Mouse (Mus musculus): ENCODE measurements at regions not wholly inside any gene's neighbourhood (a gene's known extent, or its start where the extent isn't known, plus 50 kb on each side); places are given as distances from the start of the nearest gene placed in this dataset.

GRCm38 (mm10) chr4:106096130-106096529 is 219.9 kb upstream of the Usp24 start:
- no peak for ATAC-seq (replicated peaks; ENCODE audit: low read depth, poor library complexity, severe bottlenecking)

DNA sequence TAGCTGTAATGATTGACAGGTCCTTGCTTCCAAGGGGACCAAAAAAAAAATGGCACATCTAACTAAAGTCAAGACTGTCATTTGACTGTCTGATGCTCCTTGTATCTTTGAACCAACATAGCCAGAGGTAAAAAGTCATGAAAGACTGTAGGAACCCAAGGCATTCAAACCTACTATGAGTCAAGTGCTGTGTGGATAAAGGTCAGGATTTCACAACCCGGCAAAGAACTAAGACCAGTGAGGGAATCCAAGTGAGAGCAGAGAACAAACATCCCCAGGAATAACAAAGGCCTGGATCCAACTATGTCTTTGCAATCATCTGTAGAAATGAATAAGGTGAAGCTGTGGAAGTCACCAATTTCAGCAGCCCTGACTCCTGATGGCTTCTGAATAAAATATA is 218.2 kb upstream of the Usp24 start:
- no peak for ATAC-seq (replicated peaks; ENCODE audit: low read depth, poor library complexity, severe bottlenecking)

DNA sequence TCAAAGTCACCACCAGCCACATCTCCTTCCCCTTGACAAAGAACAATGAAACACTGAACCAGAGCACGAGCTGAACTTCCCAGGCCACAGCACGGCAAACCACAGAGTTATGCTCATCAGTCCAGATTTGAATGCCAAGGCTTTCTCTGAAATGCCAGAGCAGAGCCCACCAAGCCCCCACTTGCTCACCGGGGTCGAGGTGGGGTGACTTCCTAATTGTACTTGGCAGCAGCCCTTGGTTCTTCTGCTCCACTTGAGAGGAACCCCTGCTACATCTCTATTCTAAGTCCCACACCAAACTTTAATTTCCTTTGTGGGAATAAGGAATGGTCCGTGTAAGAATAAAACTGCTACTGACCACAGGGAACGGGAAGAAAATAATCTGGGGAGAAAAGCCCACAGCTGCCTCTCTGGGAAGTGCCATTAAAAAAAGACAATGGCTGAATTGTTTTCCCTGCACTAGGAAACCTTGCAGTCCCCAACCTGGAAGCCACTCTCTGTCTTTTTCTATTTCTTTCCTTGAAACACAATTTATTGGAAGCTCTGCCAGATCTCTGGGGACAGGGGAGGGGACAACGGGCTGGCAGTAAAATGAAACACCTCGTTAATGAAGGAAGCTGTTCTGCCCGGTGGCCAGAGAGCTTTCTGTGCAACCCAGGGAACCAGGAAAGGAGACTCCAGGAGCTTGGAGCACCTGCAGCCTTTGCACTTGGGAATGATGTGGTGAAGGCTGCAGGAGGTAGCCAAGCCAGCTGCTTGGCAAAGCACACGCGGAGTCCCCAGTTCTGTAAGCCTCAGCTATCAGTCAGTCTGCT is 215.6 kb upstream of the Usp24 start:
- no peak for ATAC-seq (replicated peaks; ENCODE audit: low read depth, poor library complexity, severe bottlenecking)

DNA sequence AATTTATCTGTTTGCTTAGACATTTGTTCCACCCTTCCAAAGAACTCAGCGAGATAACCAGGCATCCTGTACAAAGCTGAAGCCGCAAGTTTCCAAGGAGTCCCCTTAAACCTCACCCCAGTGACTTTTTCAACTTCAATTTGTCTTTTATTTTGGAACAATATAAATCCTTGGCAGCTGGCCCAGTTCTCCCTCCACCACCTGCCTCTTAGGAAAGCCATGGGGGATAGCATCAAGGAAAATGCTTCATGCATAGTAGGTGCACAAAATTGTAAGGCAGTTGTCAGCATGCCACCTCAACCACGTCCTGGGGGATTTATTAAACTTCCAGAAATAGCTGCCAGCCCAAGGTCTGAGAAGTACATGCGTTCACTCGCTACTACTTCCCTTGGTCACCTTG is 214.1 kb upstream of the Usp24 start:
- no peak for ATAC-seq (replicated peaks; ENCODE audit: low read depth, poor library complexity, severe bottlenecking)

GRCm38 (mm10) chr4:106102451-106102977 is 213.5 kb upstream of the Usp24 start:
- ATAC-seq (replicated peaks; ENCODE audit: low read depth, poor library complexity, severe bottlenecking): no peak

- no peak for ATAC-seq (replicated peaks; ENCODE audit: low read depth, poor library complexity, severe bottlenecking)
Measured at GRCm38 (mm10) chr4:106103750-106104635, 212.0 kb upstream of the Usp24 start.

GRCm38 (mm10) chr4:106112981-106113380 is 203.0 kb upstream of the Usp24 start:
- ATAC-seq (replicated peaks; ENCODE audit: low read depth, poor library complexity, severe bottlenecking): no peak

GRCm38 (mm10) chr4:106113747-106114146 is 202.3 kb upstream of the Usp24 start:
- no peak for ATAC-seq (replicated peaks; ENCODE audit: low read depth, poor library complexity, severe bottlenecking)

GRCm38 (mm10) chr4:106116611-106117010 is 199.4 kb upstream of the Usp24 start:
- no peak for ATAC-seq (replicated peaks; ENCODE audit: low read depth, poor library complexity, severe bottlenecking)

GRCm38 (mm10) chr4:106121306-106121705 is 194.7 kb upstream of the Usp24 start:
- ATAC-seq (replicated peaks; ENCODE audit: low read depth, poor library complexity, severe bottlenecking): no peak

GRCm38 (mm10) chr4:106123038-106123654 is 192.9 kb upstream of the Usp24 start:
- no peak for ATAC-seq (replicated peaks; ENCODE audit: low read depth, poor library complexity, severe bottlenecking)

GRCm38 (mm10) chr4:106127199-106127598 is 188.8 kb upstream of the Usp24 start:
- ATAC-seq (replicated peaks; ENCODE audit: low read depth, poor library complexity, severe bottlenecking): no peak

DNA sequence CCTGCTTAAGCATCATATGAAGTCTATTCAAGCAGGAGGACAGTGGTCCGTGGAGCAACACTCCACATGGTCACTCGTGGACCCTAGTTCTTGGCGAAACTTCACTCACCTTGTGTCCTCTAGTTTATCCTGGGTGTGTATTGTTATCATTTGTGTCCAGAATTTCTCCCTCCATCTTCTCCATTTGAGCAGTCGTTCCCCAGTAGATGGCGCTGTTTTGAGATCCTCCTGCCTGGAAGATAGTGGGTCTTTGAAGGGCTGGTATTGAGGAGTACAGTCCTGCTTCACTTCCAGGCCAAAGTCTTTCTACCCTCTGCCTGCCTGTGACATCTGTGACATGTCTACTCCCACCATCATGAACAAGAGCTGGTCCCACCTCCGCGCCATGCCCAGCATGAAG is 188.4 kb upstream of the Usp24 start:
- peak; percentile 71; the same call in 1 of the 2 replicates for ATAC-seq (replicated peaks; ENCODE audit: low read depth, poor library complexity, severe bottlenecking)

DNA sequence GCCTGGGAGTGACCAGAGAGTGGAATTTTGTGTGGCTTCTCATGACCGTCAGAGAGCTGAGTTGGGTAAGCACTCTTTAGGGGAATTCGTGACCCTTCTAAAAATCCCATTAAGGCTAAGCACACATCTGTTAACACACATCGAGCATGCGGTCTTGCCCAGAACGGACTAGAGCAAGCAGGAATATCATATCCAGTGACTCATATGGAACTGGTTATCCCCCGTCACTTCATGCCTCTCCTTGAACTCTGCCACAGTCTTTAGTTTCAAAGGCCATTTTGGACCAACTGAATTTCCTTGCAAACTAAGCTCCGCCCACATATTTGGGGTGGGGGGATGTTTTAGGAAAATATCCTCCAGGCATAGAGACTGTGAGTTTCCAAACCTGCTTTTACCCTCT is 186.7 kb upstream of the Usp24 start:
- ATAC-seq (replicated peaks; ENCODE audit: low read depth, poor library complexity, severe bottlenecking): no peak

DNA sequence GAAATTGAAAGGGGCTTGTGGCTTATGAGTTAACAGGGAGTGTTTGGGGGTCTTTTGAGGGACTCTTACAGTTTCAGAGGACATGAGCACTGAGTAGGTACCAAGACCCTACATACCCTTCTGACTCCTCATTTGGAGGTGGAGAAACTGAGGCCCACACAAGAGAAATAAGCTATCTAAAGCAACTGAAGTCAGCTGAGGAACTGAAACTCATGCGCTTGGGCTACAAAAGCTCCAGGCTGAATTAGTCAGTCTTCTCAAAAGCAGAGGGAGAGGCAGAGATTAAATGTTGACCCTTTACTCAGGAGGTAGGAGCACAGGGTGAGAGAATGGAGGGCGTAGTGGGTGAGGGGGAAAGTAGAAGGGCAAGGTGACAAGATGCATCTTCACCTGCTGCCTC is 186.2 kb upstream of the Usp24 start:
- no peak for ATAC-seq (replicated peaks; ENCODE audit: low read depth, poor library complexity, severe bottlenecking)

DNA sequence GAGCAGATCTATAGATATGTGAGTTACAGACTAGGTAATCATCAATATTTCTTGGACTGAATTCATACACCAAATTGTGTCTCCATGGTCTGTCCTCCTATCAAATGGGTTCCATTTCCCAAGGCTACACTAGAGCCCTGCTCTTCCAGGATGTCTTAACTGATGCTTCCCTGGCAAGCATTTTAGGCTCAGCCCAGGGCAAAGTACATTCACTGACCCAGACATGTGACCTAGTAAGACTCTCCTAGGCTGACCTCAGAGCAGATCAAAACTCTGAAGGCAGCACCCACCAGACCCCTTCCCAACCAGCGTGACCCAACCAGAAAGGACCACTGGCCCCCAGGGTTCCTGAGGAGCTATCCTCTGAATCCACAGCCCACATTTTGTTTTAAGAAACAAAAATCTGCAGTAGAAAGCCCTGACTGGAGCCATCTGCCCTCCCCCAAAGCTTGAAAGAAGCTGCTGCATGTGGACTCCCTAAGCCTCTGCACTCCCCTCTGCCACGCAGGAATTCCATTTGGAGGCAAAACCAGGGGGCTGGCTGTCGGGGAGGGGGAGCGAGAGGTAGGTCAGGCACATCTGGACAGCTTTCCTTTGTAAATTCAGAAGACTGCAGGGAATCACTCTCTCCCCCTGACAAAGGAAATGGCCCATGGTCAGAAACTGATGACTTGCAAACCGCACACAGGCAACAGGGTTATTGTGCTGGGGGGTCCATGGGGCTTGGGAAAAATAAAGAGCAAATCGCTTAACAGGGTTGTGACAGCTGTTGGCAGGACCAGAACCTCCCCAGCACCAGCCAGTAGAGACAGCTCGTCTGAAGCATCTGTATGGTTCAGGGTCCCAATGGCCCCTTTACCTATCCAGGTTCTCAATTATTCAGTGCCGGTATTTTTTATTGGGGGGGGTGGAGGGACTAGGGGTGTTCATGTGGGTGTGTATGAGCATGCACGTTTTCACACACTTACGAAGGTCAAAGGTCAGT is 182.0 kb upstream of the Usp24 start:
- no peak for ATAC-seq (replicated peaks; ENCODE audit: low read depth, poor library complexity, severe bottlenecking)

GRCm38 (mm10) chr4:106142741-106143140 is 173.3 kb upstream of the Usp24 start:
- ATAC-seq (replicated peaks; ENCODE audit: low read depth, poor library complexity, severe bottlenecking): no peak

DNA sequence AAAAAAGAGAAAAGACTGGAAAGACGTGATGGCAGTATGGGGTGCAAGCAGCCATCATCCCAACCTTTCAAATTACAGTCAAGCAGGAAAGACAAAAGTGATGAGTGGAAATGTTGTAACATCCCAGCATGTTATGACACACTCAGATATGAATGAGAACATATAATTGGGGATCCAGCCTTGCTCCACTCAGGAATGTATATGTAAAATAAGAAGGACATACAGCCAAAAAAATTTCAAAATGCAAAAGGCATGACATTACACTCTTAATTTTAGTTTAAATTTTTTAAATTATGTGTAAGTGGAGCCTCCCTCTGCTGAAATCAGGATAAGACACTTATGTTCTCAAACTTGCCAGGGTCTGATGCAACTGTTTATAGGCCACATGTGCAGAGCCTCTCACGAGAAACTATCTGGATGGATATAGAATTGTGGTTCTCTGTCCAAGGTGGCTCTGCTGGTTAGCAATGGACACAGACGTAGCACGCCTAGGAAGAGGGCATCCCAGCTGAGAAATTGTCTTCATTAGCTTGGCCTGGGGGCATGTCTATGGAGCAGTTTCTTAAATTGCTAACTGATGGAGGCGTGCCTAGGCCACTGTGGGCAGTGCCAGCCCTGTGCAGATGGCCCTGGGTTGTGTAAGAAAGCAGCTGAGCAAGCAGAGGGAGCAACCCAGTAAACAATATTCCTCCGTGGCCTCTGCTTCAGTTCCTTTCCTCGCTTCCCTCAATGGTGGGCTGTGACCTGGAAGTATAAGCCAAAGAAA is 171.5 kb upstream of the Usp24 start:
- ATAC-seq (replicated peaks; ENCODE audit: low read depth, poor library complexity, severe bottlenecking): no peak

Measured in common myeloid progenitor, adult 5-6 weeks (primary cell).